Mouse (Mus musculus): ENCODE measurements around the gene Ano6. TPM values are rescaled to one million over a fixed set of nuclear protein-coding genes. Genes with fewer than 3 reads are reported as not detected.

The Ano6 gene
- polyA plus RNA-seq, 1 experiment from 2014 or later: 23.9 TPM

DNA sequence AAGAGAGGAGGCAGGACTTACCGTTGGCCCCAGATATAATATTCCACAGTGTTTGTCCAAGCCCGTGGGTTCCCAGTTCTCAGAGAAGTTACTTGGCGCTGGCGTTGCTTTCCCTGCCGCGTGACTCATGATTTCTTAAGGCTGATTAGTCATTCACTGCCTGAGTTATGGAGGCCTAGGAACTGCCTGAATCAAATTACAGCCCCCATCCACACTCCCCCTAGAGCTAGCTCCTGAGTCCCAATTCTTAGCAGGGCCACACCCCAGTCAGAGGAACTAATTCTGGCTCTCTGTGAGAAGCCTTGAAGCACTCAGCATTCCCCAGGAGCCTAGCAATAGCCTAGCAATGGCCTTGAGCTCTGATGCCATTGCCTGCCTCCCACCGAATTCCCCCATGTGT is 13.6 kb downstream of the Ano6 start:
- peak overlapping the region; percentile 41 for H3K4me2 ChIP-seq (replicated peaks; ENCODE audit: low read depth)
- no peak overlapping the region for H3K4me3 ChIP-seq (ENCODE audit: low read depth, low read length)
- 16% methylated on average over 7 of the region's 7 CpGs for WGBS
- ATAC-seq: peak; percentile 55
- no peaks in the 10 kb centered on the region for H3K27me3 ChIP-seq (replicated peaks; ENCODE audit: control insufficient read depth, insufficient read depth, low read length)
- TF ChIP-seq CTCF (IDR thresholded peaks at IDR 0.05; ENCODE audit: low read depth): 0 out of 2 replicates have a peak, but pooled peaks have one; percentile 4
- H3K9ac ChIP-seq (ENCODE audit: low read depth, low read length): no peak overlapping the region
- no peaks in the 10 kb centered on the region for H3K9me3 ChIP-seq (ENCODE audit: control insufficient read depth)
- 0 out of 2 replicates have a peak, but pooled peaks cover 7% of the 10 kb centered on the region for H3K36me3 ChIP-seq (ENCODE audit: control insufficient read depth, insufficient read depth)
- H3K4me1 ChIP-seq (replicated peaks; ENCODE audit: control insufficient read depth, insufficient read depth, low read length): peaks cover 21% of the 10 kb centered on the region; the same call in 1 of the 2 replicates
- H3K27ac ChIP-seq (ENCODE audit: low read depth, low read length): peak overlapping the region; percentile 46

DNA sequence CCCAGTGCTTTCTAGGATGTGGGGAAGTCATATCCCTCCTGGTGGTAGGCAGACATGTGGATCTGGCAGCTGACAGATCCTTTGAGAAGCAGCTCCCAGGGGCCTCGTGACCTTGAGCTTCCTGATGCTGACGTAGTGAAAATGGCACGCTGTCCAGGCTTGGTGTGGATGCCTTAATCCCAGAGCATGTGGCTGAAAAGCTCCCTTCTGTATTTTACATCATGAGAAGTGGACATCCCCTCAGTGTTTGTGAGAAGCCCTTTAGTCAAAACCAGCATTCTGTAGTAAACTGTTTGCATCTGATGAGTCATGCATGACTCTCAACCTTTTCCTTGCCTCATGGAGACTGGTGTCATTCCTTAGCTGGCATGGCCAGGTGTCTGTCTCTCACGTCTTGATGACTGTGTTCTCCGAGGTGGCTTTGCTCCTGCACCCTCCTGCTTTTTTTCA is 14.4 kb downstream of the Ano6 start:
- H3K4me1 ChIP-seq (replicated peaks; ENCODE audit: control insufficient read depth, insufficient read depth, low read length): peaks cover 21% of the 10 kb centered on the region; the same call in 1 of the 2 replicates
- 41% methylated on average over 5 of the region's 5 CpGs for WGBS
- ATAC-seq: peak; percentile 39; the same call in 1 of the 2 replicates
- H3K9me3 ChIP-seq (ENCODE audit: control insufficient read depth): no peaks in the 10 kb centered on the region
- 0 out of 2 replicates have a peak, but pooled peaks cover 7% of the 10 kb centered on the region for H3K36me3 ChIP-seq (ENCODE audit: control insufficient read depth, insufficient read depth)
- no peak overlapping the region for H3K9ac ChIP-seq (ENCODE audit: low read depth, low read length)
- H3K27ac ChIP-seq (ENCODE audit: low read depth, low read length): peak overlapping the region; percentile 35; the same call in 1 of the 2 replicates
- no peak overlapping the region for H3K4me2 ChIP-seq (replicated peaks; ENCODE audit: low read depth)
- no peaks in the 10 kb centered on the region for H3K27me3 ChIP-seq (replicated peaks; ENCODE audit: control insufficient read depth, insufficient read depth, low read length)
- no peak for TF ChIP-seq CTCF (IDR thresholded peaks at IDR 0.05; ENCODE audit: low read depth)
- no peak overlapping the region for H3K4me3 ChIP-seq (ENCODE audit: low read depth, low read length)

DNA sequence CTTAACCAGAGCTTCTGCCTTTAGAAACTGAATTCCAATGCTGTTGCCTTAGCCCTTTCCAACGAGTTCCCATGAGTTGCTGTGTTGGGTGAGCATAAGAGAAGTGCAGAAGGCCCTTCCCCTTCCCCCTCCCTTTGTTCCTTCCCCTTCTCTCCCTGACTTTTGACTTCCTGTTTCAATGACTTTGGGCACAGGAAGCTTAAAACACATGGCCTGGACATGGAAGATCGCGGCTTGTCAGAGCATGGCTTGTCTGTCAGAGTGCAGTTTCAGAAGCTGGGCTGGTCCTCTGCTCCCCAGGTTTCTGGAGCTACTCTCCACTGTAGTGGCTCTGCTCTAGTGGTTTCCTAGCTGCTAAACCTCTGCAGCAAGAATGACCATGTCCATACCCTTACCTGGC is 17.3 kb downstream of the Ano6 start:
- Histone ChIP-seq H3K27ac (ENCODE audit: low read depth, low read length) (no peak overlapping the region), H3K4me3 (ENCODE audit: low read depth, low read length) (no peak overlapping the region), H3K36me3 (ENCODE audit: control insufficient read depth, insufficient read depth) (peaks cover 9% of the 10 kb centered on the region), H3K4me2 (replicated peaks; ENCODE audit: low read depth) (no peak overlapping the region), H3K9me3 (ENCODE audit: control insufficient read depth) (no peaks in the 10 kb centered on the region), H3K4me1 (replicated peaks; ENCODE audit: control insufficient read depth, insufficient read depth, low read length) (peaks cover 19% of the 10 kb centered on the region; the same call in 1 of the 2 replicates), H3K9ac (ENCODE audit: low read depth, low read length) (no peak overlapping the region), H3K27me3 (replicated peaks; ENCODE audit: control insufficient read depth, insufficient read depth, low read length) (no peaks in the 10 kb centered on the region)
- WGBS: 67% methylated on average over 3 of the region's 3 CpGs
- TF ChIP-seq CTCF (IDR thresholded peaks at IDR 0.05; ENCODE audit: low read depth): no peak
- ATAC-seq: no peak

DNA sequence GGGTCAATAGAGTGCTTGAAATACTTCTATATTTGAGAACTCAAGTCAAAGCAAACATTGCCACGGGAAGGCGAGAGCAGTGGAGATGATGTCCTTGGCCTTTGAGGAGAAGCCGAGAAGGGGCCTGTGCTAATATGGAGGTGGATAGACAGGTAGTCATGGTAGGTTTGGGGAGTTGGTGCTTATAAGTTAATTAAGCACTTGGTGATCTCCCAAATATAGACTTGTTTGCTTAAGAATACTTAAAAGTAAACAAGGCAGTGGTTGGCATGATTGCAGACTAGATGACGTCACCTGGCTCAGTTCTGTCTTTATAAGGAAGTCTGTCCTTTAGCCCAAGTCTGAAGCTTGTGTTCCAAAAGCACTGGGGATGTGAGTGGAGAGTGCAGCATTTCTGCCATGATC is 19.7 kb downstream of the Ano6 start:
- Histone ChIP-seq H3K36me3 (ENCODE audit: control insufficient read depth, insufficient read depth) (peaks cover 9% of the 10 kb centered on the region), H3K27me3 (replicated peaks; ENCODE audit: control insufficient read depth, insufficient read depth, low read length) (no peaks in the 10 kb centered on the region), H3K4me2 (replicated peaks; ENCODE audit: low read depth) (no peak overlapping the region), H3K4me1 (replicated peaks; ENCODE audit: control insufficient read depth, insufficient read depth, low read length) (peaks cover 4% of the 10 kb centered on the region; the same call in 1 of the 2 replicates), H3K9ac (ENCODE audit: low read depth, low read length) (no peak overlapping the region), H3K9me3 (ENCODE audit: control insufficient read depth) (no peaks in the 10 kb centered on the region), H3K4me3 (ENCODE audit: low read depth, low read length) (no peak overlapping the region), H3K27ac (ENCODE audit: low read depth, low read length) (no peak overlapping the region)
- no peak for ATAC-seq
- TF ChIP-seq CTCF (IDR thresholded peaks at IDR 0.05; ENCODE audit: low read depth): no peak
- 59% methylated on average over 4 of the region's 4 CpGs for WGBS

DNA sequence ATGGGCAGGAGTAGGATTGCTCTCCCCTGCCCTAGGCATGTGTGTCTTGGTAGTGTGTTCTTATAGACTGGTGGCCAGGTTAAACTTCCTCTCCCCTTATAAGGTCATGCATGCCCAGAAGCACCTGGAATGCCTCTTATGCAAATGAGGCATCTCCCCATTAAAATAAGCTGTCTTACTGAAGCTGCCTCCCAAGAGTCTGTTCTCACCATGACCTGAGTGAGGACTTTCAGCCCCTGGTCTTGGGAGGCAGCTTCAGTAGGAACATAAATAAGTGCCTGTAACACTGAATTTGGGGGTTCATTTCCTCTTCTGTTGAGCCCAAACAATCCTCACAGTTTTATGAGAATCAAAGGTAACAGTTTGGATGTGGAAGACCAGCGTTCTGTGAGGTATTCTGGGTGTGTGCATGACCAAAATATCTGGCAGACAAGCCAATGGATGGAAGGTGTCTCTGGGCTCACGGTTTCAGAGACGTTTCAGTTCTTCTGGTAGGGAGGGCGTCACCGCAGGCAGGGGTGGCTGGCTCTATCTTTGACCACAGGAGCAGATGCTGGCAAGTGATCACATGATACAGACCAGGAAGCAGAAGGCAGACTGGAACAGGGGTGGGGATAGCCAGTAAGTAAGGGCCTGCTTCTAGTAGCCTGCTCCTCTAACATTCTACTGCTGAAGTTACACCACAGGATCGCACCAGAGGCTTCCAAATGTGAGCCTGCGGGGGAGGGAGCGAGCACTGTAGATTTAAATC is 22.4 kb downstream of the Ano6 start:
- Histone ChIP-seq H3K4me1 (replicated peaks; ENCODE audit: control insufficient read depth, insufficient read depth, low read length) (peaks cover 4% of the 10 kb centered on the region; the same call in 1 of the 2 replicates), H3K4me2 (replicated peaks; ENCODE audit: low read depth) (no peak overlapping the region), H3K9ac (ENCODE audit: low read depth, low read length) (no peak overlapping the region), H3K9me3 (ENCODE audit: control insufficient read depth) (no peaks in the 10 kb centered on the region), H3K4me3 (ENCODE audit: low read depth, low read length) (no peak overlapping the region), H3K36me3 (ENCODE audit: control insufficient read depth, insufficient read depth) (peaks cover 10% of the 10 kb centered on the region), H3K27me3 (replicated peaks; ENCODE audit: control insufficient read depth, insufficient read depth, low read length) (no peaks in the 10 kb centered on the region), H3K27ac (ENCODE audit: low read depth, low read length) (no peak overlapping the region)
- TF ChIP-seq CTCF (IDR thresholded peaks at IDR 0.05; ENCODE audit: low read depth): no peak
- 95% methylated on average over 8 of the region's 8 CpGs for WGBS
- no peak for ATAC-seq

DNA sequence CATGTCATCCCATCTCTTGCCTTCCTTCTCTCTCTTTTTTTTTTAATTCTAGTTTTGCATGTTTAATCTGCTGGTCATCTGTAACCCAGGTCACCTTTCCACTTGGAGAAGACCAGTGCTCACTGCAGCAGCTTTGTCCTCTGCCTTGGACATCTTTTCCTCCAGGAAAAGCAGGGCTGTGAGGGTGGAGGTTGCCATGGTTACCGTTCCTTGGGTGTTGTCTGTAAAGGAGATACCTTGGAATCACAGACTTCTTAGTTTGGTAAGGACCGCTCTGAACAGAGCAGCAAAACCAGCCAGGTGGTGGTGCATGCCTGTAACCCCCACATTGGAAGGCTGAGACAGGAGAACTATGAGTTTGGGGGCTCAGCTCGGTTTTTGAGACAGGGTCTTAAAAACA is 26.9 kb downstream of the Ano6 start:
- Histone ChIP-seq H3K9me3 (ENCODE audit: control insufficient read depth) (no peaks in the 10 kb centered on the region), H3K9ac (ENCODE audit: low read depth, low read length) (no peak overlapping the region), H3K4me2 (replicated peaks; ENCODE audit: low read depth) (no peak overlapping the region), H3K27ac (ENCODE audit: low read depth, low read length) (no peak overlapping the region), H3K27me3 (replicated peaks; ENCODE audit: control insufficient read depth, insufficient read depth, low read length) (no peaks in the 10 kb centered on the region), H3K4me3 (ENCODE audit: low read depth, low read length) (no peak overlapping the region), H3K36me3 (ENCODE audit: control insufficient read depth, insufficient read depth) (peaks cover 5% of the 10 kb centered on the region; the same call in 1 of the 2 replicates), H3K4me1 (replicated peaks; ENCODE audit: control insufficient read depth, insufficient read depth, low read length) (no peaks in the 10 kb centered on the region)
- TF ChIP-seq CTCF (IDR thresholded peaks at IDR 0.05; ENCODE audit: low read depth): no peak
- WGBS: 71% methylated on average over 3 of the region's 3 CpGs
- no peak for ATAC-seq

Data from intestine, postnatal 0 days (tissue).